Mouse (Mus musculus): ENCODE results near the gene Macrod2.

Gene Macrod2

DNA sequence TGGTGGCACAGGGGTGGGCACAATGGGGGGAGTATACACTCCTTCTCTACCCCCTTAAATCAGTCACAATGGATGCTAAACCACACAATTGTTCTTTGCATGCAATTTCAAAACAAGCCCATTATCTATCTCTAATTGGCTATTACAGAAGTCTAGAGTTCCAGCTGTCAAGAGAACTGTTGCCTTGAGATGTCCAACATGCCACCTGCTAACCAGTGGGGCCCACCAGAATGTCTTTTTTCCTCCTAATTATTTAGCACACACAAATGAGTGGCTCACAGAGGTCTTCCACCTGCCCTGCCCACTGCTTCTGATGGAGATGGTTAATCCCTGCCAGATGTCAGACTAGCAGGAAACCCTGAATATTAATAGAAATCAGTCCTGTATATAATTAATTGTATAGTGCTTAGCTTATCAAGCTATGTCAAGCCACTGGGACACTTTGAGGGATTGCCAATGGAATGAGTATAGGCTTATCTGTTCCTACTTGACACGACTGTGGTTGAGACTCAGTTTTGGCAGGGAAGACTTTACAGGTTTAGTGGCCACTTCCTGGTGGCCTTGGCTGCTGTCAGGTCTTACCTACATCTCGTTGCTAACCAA lies 1054.1 kb downstream of the Macrod2 start:
- DNase-seq (ENCODE audit: low read depth, low spot score), result no peak

GRCm38 (mm10) chr2:141463946-141464345 lies 1068.8 kb downstream of the Macrod2 start:
- no peak for DNase-seq (ENCODE audit: low read depth, low spot score)

- no peak for DNase-seq (ENCODE audit: low read depth, low spot score)
These were observed 1077.7 kb downstream of the Macrod2 start for GRCm38 (mm10) chr2:141472791-141473190.

GRCm38 (mm10) chr2:141477585-141477984 lies 1082.5 kb downstream of the Macrod2 start:
- no peak for DNase-seq (ENCODE audit: low read depth, low spot score)

- no peak for DNase-seq (ENCODE audit: low read depth, low spot score)
These were observed 1095.4 kb downstream of the Macrod2 start for GRCm38 (mm10) chr2:141490518-141490917.

GRCm38 (mm10) chr2:141505451-141505850 lies 1110.3 kb downstream of the Macrod2 start:
- DNase-seq (ENCODE audit: low read depth, low spot score), result no peak

GRCm38 (mm10) chr2:141507929-141508897 lies 1113.1 kb downstream of the Macrod2 start:
- DNase-seq (ENCODE audit: low read depth, low spot score), result no peak

DNA sequence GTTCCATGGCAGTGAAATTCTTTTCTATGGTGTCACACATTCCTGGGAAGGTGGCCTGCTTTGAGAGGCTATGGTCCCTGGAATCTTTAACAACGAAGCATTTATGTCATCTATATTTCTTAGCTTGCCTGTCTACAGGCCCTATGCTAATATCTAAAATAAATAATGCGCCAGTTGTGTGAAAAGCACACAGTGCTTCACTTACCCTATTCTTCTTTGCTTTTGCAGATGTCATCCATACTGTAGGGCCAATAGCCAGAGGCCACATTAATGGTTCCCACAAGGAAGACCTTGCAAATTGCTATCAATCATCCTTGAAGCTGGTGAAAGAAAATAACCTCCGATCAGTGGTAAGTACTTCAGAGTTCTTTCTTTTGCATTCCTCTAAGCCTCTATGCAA lies 1119.9 kb downstream of the Macrod2 start:
- no peak for DNase-seq (ENCODE audit: low read depth, low spot score)

DNA sequence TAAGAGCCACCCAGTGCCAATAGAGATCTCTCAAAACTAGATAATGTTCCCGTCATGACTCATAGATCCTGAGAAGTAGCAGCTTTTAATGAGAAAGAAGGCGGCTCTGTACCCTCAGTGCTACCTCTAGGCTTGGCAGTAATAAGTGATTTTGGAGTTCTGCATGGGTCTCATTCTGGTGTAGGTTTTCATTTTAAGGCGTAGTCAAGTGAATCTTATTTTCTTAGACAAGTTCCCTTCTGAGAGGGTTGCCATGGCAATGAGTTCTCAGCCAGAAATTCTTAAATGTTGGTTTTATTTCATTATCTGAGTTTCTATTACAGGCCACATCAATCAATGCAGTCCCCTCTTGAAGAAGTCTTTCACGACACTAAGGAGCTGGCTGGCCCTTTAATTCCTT lies 1127.0 kb downstream of the Macrod2 start:
- DNase-seq (ENCODE audit: low read depth, low spot score), result no peak

DNA sequence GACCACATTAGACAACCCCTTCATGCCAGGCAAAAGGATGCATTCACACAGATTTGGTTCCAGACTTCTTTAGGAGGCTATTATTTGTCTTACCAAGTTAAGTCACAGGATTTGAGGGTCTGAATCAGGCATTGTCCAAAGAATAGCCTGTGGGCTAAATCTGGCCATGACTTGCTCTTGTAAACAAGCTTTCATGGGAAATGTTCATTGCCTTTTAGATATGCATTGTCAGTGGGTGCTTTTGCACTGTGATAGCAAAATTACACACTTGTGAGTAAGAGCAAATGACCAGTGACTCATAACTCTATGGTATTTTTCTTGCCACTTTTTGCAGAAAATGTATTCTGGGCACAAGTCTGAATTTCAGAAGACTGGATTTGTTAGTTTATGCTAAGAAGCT lies 1150.8 kb downstream of the Macrod2 start:
- DNase-seq (ENCODE audit: low read depth, low spot score), result no peak

- peak; percentile 17 for DNase-seq (ENCODE audit: low read depth, low spot score)
These were observed 1156.6 kb downstream of the Macrod2 start for GRCm38 (mm10) chr2:141551701-141552100.

DNA sequence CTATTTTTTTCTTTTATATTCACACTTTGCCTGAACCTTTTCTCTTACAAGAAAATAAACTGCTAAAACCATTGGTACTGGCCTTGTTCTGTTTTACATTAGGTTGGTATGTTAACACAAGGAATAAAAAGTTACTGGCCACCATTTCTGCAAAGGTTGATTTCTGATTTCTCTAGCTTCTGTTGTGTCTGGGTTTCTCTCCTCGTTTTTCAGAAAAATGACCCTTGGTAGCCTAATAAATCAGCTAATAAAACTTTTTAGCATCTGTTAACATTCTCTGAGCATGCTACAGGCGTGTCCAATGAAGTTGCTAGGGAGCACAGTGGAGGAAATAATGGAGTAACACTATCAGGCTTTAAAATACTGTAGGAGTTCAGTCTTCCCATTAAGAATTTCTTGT lies 1161.6 kb downstream of the Macrod2 start:
- DNase-seq (ENCODE audit: low read depth, low spot score), result no peak

GRCm38 (mm10) chr2:141558242-141558827 lies 1163.2 kb downstream of the Macrod2 start:
- DNase-seq (ENCODE audit: low read depth, low spot score), result no peak

DNA sequence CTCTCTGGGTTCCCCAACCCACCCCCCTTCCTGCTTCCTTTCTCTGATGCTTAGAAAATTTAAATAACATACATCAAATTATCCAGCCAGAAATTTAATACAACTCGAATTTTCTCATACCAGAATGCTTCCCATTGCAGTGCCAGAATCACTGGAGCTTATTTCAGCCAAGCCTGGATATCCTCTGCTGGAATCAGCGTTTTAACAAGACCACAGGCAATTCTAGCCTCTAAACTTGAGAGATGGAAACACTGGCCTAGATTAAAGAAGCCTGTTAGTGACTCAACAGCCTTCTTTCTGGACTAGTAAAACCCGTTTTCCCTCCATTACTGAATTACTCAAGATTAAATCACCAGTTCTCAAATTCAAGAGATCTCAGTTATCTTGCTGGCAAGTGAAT lies 1170.9 kb downstream of the Macrod2 start:
- no peak for DNase-seq (ENCODE audit: low read depth, low spot score)

GRCm38 (mm10) chr2:141571360-141571759 lies 1176.3 kb downstream of the Macrod2 start:
- DNase-seq (ENCODE audit: low read depth, low spot score), result no peak

- peak; percentile 23 for DNase-seq (ENCODE audit: low read depth, low spot score)
These were observed 1183.1 kb downstream of the Macrod2 start for GRCm38 (mm10) chr2:141578206-141578605.

GRCm38 (mm10) chr2:141582431-141582830 lies 1187.3 kb downstream of the Macrod2 start:
- DNase-seq (ENCODE audit: low read depth, low spot score), result no peak

- DNase-seq (ENCODE audit: low read depth, low spot score), result no peak
These were observed 1187.8 kb downstream of the Macrod2 start for GRCm38 (mm10) chr2:141582933-141583332.

DNA sequence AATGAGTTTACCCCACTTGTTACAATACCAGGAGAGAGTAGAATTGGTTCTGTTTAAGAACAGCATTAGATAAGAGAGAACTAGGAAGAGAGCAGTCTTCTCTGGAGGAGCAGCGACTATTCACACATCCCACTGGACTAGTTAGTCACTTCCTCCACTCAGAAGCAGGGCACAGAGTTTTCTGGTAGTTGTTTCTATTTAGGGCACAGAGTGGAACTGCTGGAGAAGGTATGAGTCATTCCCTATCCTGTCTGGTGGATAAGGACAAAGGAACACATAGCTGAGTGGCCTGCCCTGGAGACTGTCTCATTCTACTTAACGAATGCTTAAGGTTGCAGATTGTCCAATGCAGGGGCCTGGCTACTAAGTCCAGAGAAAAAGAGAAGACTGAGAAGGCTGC lies 1192.2 kb downstream of the Macrod2 start:
- no peak for DNase-seq (ENCODE audit: low read depth, low spot score)

- DNase-seq (ENCODE audit: low read depth, low spot score), result no peak
These were observed 1196.2 kb downstream of the Macrod2 start for GRCm38 (mm10) chr2:141591326-141591725.

GRCm38 (mm10) chr2:141594811-141595210 lies 1199.7 kb downstream of the Macrod2 start:
- no peak for DNase-seq (ENCODE audit: low read depth, low spot score)

- no peak for DNase-seq (ENCODE audit: low read depth, low spot score)
These were observed 1222.6 kb downstream of the Macrod2 start for GRCm38 (mm10) chr2:141617721-141618120.

GRCm38 (mm10) chr2:141618257-141618656 lies 1223.1 kb downstream of the Macrod2 start:
- DNase-seq (ENCODE audit: low read depth, low spot score), result no peak
